Mouse (Mus musculus): ENCODE data around the gene Cbr4.

DNA sequence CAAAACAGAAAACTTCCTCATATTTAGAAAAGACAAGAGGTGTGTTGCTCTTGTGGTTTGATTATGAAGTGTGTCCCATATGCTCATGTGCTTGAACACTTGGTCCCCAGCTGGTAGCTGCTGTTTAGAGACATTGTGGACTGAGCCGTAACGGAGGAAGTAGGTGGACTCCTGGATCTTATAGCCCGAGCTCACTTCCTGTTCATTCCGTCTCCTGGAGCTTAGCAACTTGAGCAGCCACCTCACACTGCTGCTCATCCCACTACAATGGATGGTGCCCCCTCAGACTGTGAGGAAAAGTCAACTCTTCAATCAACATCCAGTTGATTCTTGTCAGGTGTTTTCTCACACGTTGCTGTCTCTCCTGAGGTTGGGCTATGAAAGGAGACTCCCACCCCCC is 38.7 kb upstream of the Cbr4 start:
- no peak for TF ChIP-seq MAFK (IDR thresholded peaks at IDR 0.05; ENCODE audit: insufficient replicate concordance, low read length)
- no peak for TF ChIP-seq NELFE (IDR thresholded peaks at IDR 0.05; ENCODE audit: low read depth, low read length)
- TF ChIP-seq MAX (IDR thresholded peaks at IDR 0.05; ENCODE audit: low read length) = no peak
- no peak for TF ChIP-seq POLR2A (IDR thresholded peaks at IDR 0.05; ENCODE audit: low read depth, low read length)
- TF ChIP-seq ZC3H11A (IDR thresholded peaks at IDR 0.05; ENCODE audit: low read depth, low read length) = no peak
- no peak for TF ChIP-seq JUND (conservative IDR thresholded peaks at IDR 0.05; ENCODE audit: low read depth, low read length)
- TF ChIP-seq CTCF (conservative IDR thresholded peaks at IDR 0.05 in 1 of 2, IDR thresholded peaks at IDR 0.05 in 1 of 2; ENCODE audit: low read depth in 2 of 2, low read length in 2 of 2) = no peak

All from CH12.LX (cell line).